Mouse (Mus musculus): ENCODE measurements at regions not wholly inside any gene's neighbourhood (a gene's known extent, or its start where the extent isn't known, plus 50 kb on each side); places are given as distances from the start of the nearest gene placed in this dataset.

DNA sequence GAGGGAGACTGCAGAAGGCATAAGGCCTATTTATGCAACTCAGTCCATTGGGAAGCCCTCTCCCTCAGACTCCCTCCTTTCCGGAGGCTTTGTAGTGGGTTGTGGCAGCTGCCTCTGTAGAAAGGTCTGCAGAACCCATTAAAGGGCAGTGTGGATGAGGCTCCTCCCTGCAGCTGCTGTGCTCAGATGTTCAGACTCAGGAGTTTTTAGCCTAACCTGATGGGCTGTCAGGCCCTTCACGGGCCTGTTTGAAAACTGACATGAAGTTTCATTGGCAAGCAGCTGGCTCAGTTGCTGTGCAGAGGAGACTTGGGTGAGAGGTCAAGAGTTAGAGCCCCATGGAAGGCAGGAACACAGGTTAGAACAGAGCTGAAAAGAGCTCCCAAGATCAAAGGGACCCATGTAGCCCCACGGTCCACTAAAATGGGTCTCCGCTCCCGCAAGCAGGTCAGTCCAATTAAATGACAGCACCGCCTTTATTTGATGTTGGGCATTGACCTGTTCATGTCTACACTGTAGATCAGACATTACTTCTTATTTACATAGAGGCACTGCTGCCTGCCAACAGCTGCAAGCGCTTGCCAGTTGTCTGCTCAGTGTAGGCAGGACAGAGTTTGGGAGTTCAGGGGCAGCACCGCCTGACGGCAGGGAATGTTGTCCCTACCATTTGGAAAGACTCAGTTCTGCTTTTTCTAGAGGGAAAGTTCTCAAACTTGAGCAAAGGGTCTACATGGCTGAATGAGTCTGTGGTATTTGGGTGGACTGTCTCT is 53.8 kb upstream of the Usp46 start:
- DNase-seq, result peak; percentile 92

DNA sequence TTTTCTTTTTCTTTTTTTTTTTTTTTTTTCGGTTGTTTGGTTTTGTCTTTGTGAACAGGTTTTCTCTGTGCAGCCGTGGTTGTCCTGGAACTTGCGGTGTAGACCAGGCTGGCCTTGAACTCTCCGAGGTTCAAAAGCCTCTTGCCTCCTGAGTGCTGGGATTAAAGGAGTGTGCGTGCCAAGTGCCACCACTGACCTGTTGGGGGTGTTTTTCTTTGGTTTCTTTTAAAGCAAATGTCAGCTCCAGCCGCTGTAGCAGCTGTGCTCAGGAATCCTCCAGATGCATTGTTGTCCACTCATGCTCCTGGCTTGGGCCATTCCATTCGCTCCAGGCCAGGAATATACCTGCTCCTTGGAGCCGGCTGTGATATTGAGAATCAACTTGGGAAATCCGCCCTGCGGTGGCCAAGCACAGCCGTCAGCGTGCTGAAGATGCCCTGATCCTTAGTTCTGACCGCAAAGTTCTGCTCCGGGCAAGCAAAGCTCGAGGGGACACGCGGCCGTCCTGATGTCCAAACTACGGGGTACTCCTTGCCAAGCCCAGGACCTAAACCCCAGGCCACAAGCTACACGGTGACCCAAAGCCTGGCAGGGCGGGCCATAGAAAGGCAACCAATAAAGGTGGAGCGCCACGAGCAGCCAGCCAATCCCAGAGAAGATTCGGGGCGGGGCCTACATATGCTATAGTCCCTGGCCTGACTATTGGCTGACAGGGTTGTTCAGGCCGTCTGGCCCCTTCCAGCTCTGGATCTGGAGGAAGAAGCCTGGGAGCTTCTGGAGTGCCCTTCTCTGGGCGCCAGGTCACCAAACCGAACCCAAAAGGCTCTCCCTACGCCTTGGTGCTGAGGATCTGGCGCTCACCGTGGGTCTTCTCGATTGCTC is 58.0 kb upstream of the Usp46 start:
- peak; percentile 99 for DNase-seq

DNA sequence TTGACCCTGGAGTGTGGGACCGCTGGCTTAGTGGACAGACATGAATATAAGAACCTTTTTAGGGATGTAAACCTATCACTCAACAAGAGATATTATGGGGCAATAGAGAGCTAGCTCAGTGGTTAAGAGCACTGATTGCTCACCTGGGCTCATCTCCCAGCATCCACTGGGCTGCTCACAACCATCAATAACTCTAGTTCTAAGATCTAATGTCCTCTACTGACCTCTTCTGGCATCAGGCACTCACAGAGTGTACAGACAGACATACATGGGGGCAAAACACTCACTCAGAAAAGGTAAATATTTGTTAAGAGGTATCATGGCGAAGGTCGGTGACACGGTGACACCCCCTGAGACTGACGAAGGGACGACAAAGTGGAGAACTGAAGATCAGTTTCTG is 59.3 kb upstream of the Usp46 start:
- DNase-seq, result peak; percentile 72

DNA sequence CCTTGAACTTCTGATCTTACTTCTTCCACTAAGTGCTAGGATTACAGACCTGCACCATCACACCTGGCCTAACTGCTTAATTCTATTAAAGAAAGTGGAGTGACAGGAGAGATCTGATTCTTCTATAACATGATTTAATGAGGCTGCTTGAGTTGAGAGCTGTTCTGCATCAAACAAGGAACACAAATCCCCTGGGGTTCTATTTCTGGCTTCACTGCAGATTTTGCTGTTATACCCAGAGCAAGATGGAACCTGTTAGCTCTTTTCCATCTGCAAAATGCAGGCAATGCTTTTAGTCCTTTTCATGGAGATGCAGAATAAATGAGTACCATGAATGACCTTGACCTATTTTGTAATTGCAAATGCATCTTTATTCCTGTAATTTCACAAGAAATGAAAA is 61.4 kb upstream of the Usp46 start:
- peak; percentile 39 for DNase-seq

DNA sequence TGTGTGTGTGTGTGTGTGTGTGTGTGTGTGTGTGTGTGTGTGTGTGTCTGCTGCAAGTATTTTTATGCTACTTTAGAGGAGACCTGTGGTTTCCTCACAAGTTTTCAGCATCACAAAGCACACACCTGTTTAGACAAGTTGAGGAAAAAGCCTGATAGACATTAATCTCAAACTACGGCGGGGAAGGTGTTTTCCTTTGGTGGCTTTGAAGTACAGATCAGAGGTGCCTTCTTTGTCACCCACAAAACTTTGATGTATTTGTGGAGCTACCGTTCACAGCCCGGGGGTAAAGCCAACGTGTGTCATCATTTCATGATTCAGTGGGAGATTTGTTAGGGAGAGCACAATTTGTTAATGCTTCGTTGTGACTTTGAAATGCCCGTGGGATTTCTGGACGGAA is 62.4 kb upstream of the Rasl11b start:
- no peak for DNase-seq

DNA sequence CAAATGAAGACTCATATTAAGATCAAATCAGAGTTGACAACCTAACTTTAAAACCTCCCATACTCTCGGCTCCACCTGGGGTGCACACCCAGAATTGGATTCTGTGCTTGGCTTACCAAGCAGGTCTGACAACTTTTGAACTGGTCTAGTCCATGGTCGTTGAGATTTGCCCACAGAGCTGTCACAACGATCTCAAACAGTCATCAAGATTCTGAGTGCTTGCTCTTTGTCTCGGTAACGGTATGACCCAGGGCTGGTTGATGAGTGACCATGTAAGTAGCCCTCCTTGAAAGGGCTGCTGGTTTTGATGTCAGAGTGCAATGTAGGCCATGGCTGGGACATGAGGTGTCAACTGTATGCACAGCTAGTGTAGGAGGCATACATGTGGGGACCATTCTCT is 58.7 kb upstream of the Rasl11b start:
- peak; percentile 66 for DNase-seq

DNA sequence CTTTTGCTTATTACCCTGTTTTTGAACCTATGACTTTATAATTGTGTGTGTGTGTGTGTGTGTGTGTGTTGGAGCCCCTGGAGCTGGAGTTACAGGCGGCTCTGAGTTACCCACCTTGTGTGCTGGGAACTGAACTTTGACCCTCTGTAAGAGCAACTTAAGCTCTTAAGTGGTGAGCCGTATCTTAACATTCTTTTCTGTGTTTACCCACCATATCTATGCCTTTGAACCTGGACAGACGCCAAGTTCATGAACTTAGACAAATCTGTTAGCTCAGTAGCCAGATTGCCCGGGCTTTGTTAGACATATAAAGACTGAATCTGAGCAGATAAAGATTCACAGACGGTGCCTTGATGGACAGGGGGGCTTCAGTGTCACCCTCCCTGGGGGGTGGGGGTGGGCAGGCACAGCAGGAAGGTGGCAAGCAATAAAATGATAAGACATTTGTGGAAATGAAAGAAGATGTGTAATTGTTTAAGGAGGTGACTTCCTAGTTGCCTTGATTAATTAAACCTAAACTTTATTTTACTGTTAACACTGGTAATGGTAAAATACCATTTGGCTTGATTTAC is 58.1 kb upstream of the Rasl11b start:
- peak; percentile 60 for DNase-seq

DNA sequence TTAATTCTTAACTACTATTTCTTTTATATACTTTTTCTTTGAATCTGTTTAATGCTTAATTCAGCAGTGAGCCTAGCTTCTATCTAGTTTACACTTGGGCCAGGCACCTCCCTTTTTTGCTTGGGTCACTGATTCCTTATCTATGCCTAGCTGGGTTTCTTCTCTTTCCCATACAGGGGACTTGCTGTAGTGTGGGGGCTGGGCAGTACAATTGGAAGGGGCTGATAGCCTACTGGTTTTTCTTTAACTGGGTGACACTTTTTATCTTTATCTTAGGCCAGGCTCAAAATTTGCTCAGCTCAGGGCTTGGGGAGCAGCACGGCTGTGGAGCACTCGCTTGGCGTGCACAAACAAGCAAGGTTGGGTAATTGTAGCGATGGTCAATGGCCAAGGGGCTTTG is 51.1 kb upstream of the Rasl11b start:
- DNase-seq, result no peak

DNA sequence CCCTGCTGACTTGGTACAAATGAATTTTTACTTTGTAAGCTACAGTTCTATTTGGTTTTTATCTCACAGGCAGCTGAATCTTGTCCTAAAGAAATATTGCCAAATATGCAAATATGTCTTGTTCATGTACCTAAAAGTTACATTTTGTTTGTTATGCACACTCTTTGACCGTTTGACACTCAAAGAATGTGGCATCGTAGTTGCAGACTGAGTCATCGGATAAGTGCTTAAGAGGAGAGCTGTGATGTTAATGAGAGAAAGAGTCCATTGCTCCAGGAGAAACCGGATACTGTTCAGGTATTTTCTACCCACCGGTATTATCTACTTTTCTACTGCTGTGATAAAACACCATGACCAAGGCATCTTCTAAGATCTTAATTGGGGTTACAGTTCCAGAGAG is 50.3 kb upstream of the Rasl11b start:
- no peak for DNase-seq

All from heart, adult 11 months (tissue).